Mouse (Mus musculus) stomach, embryonic 14.5 days (tissue): ENCODE results near the gene Snx3. TPM values are rescaled to one million over a fixed set of nuclear protein-coding genes. Genes with fewer than 3 reads are reported as not detected.

ENCODE experiments used
- ATAC-seq: fragments of 200-750 bp; cut with Nextera tagmentation; 2 replicates; pipeline ENCODE4 v1.8.0; 2017; ENCODE audit warnings: low read depth, moderate TSS enrichment; ENCODE audit not compliant: insufficient number of reproducible peaks, insufficient read depth, low FRiP score
- H3K27ac ChIP-seq: fragments of 300-500 bp; sonication (generic); 2 replicates; pipeline ENCODE4 v1.5.1; 2014; ENCODE audit warnings: mild to moderate bottlenecking, low read length, moderate library complexity, mixed read lengths
- H3K27me3 ChIP-seq: fragments of 300-500 bp; sonication (generic); 2 replicates; pipeline ENCODE4 v1.6.1; 2014; ENCODE audit warnings: low read length, control low read depth, mixed read lengths; ENCODE audit not compliant: control insufficient read depth, insufficient read depth
- H3K36me3 ChIP-seq: fragments of 300-500 bp; sonication (generic); 2 replicates; pipeline ENCODE4 v1.6.1; 2014; ENCODE audit warnings: mild to moderate bottlenecking, control low read depth, low read length, moderate library complexity, mixed read lengths; ENCODE audit not compliant: control insufficient read depth, insufficient read depth
- H3K4me1 ChIP-seq: fragments of 300-500 bp; sonication (generic); 2 replicates; pipeline ENCODE4 v1.6.1; 2014; ENCODE audit warnings: low read length, control low read depth, mixed read lengths; ENCODE audit not compliant: control insufficient read depth, insufficient read depth
- H3K4me2 ChIP-seq: fragments of 300-500 bp; sonication (generic); replicated peaks from 2 replicates; pipeline ENCODE4 v1.6.1; 2014; ENCODE audit warnings: low read depth, low read length, control low read depth
- H3K4me3 ChIP-seq: fragments of 300-500 bp; sonication (generic); 2 replicates; pipeline ENCODE4 v1.5.1; 2014; ENCODE audit warnings: low read depth, low read length, control low read depth
- H3K9ac ChIP-seq: fragments of 300-500 bp; sonication (generic); replicated peaks from 2 replicates; pipeline ENCODE4 v1.6.1; 2014; ENCODE audit warnings: low read depth, mild to moderate bottlenecking, control low read depth, low read length, moderate library complexity, mixed read lengths
- H3K9me3 ChIP-seq: fragments of 300-500 bp; sonication (generic); 2 replicates; pipeline ENCODE4 v1.6.1; 2016; ENCODE audit warnings: low read depth, low read length, control low read depth; ENCODE audit not compliant: control insufficient read depth
- whole genome bisulfite sequencing: fragments of 180-500 bp; shearing (Covaris S2); extraction: QIAGEN DNeasy Blood & Tissue Kit; methylation state at CpG from one replicate; pipeline ENCODE4 v1.1.7; 2014; 5-methylcytosine and 5-hydroxymethylcytosine counted together
- polyA plus RNA-seq: library from polyadenylated mRNA; unstranded; fragments of >200 nt; fragmentation: Nextera tagmentation; extraction: Ambion mirVana; gene quantifications from 2 replicates; pipeline ENCODE4 v1.2.1, GENCODE M21; 2014

Gene Snx3
- polyA plus RNA-seq, 1 experiment from 2014 or later: 311 TPM

GRCm38 (mm10) chr10:42500611-42501010 lies 1.2 kb upstream of the Snx3 start:
- WGBS: 92% methylated on average over 8 of the region's 8 CpGs
- Histone ChIP-seq H3K4me3 (no peak overlapping the region), H3K27ac (no peak overlapping the region; the same call in 1 of the 2 replicates), H3K4me2 (no peak overlapping the region), H3K36me3 (no peaks in the 10 kb centered on the region), H3K9ac (no peak overlapping the region), H3K9me3 (no peaks in the 10 kb centered on the region), H3K4me1 (no peaks in the 10 kb centered on the region; the same call in 1 of the 2 replicates), H3K27me3 (no peaks in the 10 kb centered on the region)
- ATAC-seq: no peak

GRCm38 (mm10) chr10:42501161-42501560 lies 669 bp upstream of the Snx3 start:
- Histone ChIP-seq H3K4me2 (peak overlapping the region; percentile 26; the same call in 1 of the 2 replicates), H3K4me3 (peak overlapping the region; percentile 89; the same call in 1 of the 2 replicates), H3K27me3 (no peaks in the 10 kb centered on the region), H3K4me1 (no peaks in the 10 kb centered on the region; the same call in 1 of the 2 replicates), H3K27ac (peak overlapping the region; percentile 98), H3K9ac (no peak overlapping the region), H3K9me3 (no peaks in the 10 kb centered on the region), H3K36me3 (no peaks in the 10 kb centered on the region)
- ATAC-seq: no peak
- WGBS: 82% methylated on average over 5 of the region's 5 CpGs

- Histone ChIP-seq H3K27ac (peak overlapping the region; percentile 98), H3K9ac (peak overlapping the region; percentile 89), H3K9me3 (no peaks in the 10 kb centered on the region), H3K36me3 (no peaks in the 10 kb centered on the region), H3K4me3 (peak overlapping the region; percentile 89), H3K27me3 (no peaks in the 10 kb centered on the region), H3K4me1 (no peaks in the 10 kb centered on the region; the same call in 1 of the 2 replicates), H3K4me2 (peak overlapping the region; percentile 74)
- under 1% methylated on average over 55 of the region's 55 CpGs for WGBS
- ATAC-seq: peak; percentile 34; the same call in 1 of the 2 replicates
Measured at GRCm38 (mm10) chr10:42502349-42503111, 700 bp downstream of the Snx3 start.

DNA sequence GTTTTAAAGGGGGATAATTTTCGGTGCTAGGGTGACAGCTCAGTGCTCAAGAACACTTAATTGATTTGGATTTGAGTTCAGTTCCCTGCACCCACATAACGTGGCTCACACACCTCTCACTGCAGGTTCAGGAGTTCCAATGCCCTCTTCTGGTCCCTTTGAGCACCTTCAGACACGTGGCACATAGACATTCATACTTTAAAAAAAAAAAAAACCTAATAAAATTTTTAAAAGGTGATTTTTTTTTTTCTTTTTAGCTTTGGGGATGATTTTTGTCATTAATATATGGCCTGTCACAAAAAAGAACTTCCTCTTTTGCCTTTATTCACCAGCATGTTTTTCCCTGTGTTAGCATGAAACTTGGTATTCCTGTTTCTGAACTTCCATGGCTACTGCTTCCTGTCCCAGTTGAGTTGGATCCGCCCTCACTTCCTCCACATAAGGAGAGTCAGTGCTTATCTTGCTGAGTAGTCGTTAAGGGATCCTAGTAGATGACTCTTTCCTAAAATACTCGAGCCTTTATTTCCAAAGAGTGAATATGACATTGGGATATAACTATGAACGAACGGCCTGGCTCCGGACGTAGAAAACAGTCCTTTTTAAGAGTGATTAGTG lies 2.4 kb downstream of the Snx3 start:
- Histone ChIP-seq H3K4me3 (no peak overlapping the region), H3K27ac (no peak overlapping the region), H3K9me3 (no peaks in the 10 kb centered on the region), H3K9ac (no peak overlapping the region), H3K36me3 (no peaks in the 10 kb centered on the region), H3K4me2 (no peak overlapping the region), H3K27me3 (no peaks in the 10 kb centered on the region), H3K4me1 (no peaks in the 10 kb centered on the region; the same call in 1 of the 2 replicates)
- 85% methylated on average over 10 of the region's 10 CpGs for WGBS
- no peak for ATAC-seq

DNA sequence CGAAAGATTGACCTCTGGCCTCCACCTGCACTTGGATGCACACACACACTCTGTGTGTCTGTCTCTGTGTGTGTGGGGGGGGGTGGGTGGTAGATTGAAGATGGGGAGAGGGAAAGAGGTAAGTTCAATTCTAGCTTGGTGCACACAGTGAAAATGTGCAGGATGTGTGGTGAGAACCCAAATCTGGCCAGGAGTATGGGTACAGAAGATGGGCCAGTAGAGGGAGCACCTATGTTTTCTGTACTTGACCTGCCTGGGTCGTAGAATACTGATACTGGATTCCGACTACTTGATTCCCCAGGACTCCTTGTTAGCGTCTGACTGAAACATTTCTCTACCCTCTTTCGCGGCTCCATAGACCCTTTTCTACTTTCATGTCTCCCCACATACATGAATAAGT lies 8.3 kb downstream of the Snx3 start:
- H3K27ac ChIP-seq: no peak overlapping the region
- H3K36me3 ChIP-seq: peaks cover 3% of the 10 kb centered on the region; the same call in 1 of the 2 replicates
- H3K9me3 ChIP-seq: no peaks in the 10 kb centered on the region
- no peaks in the 10 kb centered on the region for H3K27me3 ChIP-seq
- ATAC-seq: no peak
- H3K4me2 ChIP-seq: no peak overlapping the region
- H3K4me3 ChIP-seq: no peak overlapping the region
- no peak overlapping the region for H3K9ac ChIP-seq
- no peaks in the 10 kb centered on the region for H3K4me1 ChIP-seq
- 89% methylated on average over 6 of the region's 6 CpGs for WGBS

DNA sequence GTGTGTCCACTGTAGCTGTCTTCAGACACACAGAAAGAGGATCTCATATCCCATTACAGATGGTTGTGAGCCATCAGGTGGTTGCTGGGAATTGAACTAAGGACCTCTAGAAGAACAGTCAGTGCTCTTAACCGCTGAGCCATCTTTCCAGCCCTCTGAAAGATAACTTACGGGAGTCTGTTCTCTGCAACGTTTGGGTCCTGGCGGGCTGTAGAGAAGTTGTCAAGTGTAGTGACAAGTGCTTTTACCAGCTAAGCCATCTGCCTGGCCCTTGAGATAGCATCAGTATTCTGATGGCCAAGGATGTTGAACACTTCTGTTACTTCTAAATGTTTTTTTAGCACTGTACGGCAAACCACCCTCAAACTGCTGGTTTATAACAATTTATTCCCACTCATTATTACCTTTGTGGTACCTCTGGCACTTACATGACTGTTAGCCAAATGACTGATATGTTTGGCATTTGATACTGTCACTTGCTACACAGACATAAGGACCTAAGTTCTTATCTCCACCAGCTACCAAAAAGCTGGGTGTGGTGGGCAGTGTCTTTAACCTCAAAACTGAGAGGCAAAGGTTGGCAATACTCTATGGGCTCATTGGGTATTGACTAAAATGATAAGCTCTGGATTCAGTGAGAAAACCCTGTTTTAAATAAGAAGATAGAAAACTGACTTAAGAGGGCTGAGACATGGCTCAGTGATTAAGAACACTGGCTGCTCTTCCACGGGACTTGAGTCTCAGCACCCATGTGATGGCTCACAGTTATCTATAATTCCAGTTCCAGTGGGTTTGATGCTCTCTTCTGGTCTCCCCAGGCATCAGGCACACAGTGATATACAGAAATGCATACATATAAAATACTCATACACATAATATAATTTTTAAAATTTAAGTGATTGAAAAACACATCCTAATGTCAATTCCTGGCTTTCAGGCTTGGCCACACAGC lies 9.6 kb downstream of the Snx3 start:
- Histone ChIP-seq H3K27ac (no peak overlapping the region), H3K36me3 (peaks cover 3% of the 10 kb centered on the region; the same call in 1 of the 2 replicates), H3K9me3 (no peaks in the 10 kb centered on the region), H3K27me3 (no peaks in the 10 kb centered on the region), H3K4me1 (no peaks in the 10 kb centered on the region), H3K9ac (no peak overlapping the region), H3K4me2 (no peak overlapping the region), H3K4me3 (no peak overlapping the region)
- ATAC-seq: no peak
- WGBS: 90% methylated on average over 6 of the region's 6 CpGs

DNA sequence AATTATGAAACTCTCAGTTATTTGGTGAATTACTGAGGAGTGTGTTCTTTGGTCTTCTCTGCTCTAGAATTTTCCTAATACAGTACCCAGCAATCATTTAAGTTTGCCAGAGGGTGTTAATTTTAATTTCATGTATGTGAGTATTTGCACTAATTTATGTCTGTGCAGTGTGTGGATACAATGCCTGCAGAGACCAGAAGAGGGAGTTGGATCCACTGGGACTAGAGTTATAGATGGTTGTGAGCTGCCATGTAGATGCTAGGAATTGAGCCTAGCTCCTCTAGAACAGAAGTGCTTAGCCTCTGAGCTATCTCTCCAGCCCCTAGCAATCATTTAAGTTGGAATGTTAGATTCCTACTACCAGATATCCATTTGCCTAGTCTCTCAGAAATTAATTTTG lies 12.3 kb downstream of the Snx3 start:
- no peak overlapping the region for H3K27ac ChIP-seq
- no peak for ATAC-seq
- H3K36me3 ChIP-seq: peaks cover 3% of the 10 kb centered on the region; the same call in 1 of the 2 replicates
- no peak overlapping the region for H3K4me2 ChIP-seq
- H3K27me3 ChIP-seq: no peaks in the 10 kb centered on the region
- no peaks in the 10 kb centered on the region for H3K4me1 ChIP-seq
- H3K4me3 ChIP-seq: no peak overlapping the region
- H3K9ac ChIP-seq: no peak overlapping the region
- no peaks in the 10 kb centered on the region for H3K9me3 ChIP-seq

DNA sequence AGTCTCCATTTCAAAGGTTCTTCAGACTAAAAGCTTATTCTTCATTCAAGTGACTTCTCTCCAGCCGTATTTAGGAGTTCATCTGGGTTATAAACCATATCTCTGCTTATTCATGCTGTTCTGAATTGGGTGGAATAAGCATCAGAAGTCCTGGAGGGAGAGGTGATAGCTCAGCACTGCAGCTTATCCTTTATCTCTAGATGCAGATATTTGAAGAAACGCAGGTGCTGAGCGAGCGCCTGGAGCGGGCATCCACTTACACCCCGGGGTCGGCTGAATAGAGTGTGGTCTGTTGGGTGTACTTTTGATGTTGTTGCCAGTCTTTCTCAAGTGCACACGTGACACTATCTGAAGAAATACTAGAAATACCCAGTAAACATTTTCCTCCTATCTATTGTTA lies 16.5 kb downstream of the Snx3 start:
- Histone ChIP-seq H3K9ac (no peak overlapping the region), H3K36me3 (no peaks in the 10 kb centered on the region), H3K4me3 (no peak overlapping the region), H3K4me1 (no peaks in the 10 kb centered on the region), H3K4me2 (no peak overlapping the region), H3K27ac (no peak overlapping the region), H3K27me3 (no peaks in the 10 kb centered on the region), H3K9me3 (no peaks in the 10 kb centered on the region)
- 85% methylated on average over 8 of the region's 8 CpGs for WGBS
- no peak for ATAC-seq
